Mouse (Mus musculus) thymus, postnatal 10 days (tissue): ENCODE data around the gene Unc93a.
"Not testable (repeated sequence)": the region's sequence is repeated elsewhere in the genome, so short reads cannot be mapped to it uniquely, and the experiment has no call there.

ENCODE experiments used
- DNase-seq, 2 experiments: peaks; one replicate each; pipeline ENCODE4 v3.0.0; 2021; ENCODE audit warnings: low spot score in 2 of 2

The Unc93a gene

DNA sequence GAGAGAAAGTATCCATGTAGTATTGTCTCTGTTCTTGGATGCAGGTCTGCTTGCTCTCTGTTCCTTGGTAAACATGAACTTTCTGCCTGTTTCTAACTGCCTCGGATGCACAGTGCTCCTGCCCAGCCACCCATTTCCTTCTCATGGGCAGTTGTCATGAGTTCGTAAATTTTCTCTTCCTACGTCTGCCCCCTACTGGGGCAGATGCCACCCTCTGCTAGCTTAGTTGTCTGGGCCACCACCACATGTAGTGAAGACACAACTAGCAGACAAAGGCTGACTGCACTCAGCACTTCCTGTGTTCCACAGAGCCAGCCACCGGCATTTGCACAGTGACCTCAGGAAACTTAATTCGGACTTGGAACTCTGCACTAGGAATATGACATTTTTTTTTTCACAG lies 62.4 kb downstream of the Unc93a start:
- DNase-seq, result not testable (repeated sequence)

DNA sequence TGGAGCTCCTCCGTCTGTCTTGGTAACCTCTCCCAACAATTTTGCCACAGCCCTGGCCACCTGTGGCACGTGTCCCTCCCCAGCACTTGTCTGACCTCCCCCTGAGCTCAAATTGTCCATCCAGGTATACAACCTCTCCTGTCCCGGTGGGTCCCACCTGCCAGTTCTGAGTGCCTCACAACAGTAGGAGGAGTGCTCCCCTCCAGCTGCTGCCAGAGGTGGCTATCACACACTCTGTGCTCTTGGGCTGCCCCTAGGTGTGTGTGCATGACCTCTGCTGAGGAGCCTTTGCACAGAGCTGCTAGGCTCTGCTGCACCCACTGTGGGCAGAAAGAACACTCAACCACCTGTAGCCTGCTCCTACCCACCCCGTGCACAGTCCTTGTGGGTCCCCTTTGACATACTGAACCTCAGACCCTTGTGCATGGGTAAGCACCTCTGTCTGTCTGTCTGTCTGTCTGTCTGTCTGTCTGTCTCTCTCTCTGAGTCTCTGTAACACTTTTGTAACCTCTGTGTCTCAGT lies 63.7 kb downstream of the Unc93a start:
- DNase-seq, result not testable (repeated sequence)

DNA sequence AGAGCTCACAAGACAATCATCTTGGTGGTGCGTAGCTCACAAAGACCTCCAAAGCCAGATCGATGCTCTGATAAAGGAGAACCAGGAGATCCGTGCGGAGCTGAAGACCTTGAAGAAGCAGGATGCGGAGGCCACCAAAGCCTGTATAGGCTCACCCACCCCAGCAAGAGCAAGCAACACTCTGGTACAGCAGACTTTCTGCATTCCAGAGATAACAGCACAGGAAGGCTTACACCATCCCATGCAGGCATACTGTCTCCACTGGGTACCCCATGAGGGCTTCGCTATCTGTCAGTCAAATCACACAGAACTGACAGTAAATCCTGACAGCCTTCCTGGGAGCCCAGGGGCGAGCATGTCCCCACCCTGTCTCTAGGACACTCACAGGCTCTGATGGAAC lies 68.7 kb downstream of the Unc93a start:
- not testable (repeated sequence) for DNase-seq

DNA sequence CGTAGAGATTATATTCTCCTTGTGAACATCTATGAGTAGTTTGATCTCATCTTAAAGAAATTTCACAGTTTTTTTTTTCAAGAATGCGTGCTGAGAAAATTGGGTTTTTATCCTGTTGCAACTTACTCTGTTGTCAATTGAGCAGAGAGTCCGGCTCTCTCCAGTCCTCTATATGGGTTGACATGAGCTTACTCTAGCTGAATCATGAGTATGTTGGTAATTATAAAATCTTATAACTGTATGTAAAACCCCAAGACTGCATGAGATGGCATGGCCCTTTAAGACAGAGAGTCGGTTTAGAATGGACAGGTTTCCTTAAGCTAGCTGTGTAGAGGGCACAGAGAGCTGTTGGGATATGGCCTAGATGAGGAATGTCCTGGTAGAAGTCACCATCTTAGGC lies 70.8 kb downstream of the Unc93a start, which contains the start of gene Tcp10b:
Tcp10b (plus strand) TSS at position 301 of the 400 bp plus-strand sequence.
- DNase-seq, result not testable (repeated sequence)
